Mouse (Mus musculus): ENCODE measurements around the gene Ube2a.
A peak's percentile ranks its signal among the peaks of the same experiment; 100 is the strongest.

The Ube2a gene

DNA sequence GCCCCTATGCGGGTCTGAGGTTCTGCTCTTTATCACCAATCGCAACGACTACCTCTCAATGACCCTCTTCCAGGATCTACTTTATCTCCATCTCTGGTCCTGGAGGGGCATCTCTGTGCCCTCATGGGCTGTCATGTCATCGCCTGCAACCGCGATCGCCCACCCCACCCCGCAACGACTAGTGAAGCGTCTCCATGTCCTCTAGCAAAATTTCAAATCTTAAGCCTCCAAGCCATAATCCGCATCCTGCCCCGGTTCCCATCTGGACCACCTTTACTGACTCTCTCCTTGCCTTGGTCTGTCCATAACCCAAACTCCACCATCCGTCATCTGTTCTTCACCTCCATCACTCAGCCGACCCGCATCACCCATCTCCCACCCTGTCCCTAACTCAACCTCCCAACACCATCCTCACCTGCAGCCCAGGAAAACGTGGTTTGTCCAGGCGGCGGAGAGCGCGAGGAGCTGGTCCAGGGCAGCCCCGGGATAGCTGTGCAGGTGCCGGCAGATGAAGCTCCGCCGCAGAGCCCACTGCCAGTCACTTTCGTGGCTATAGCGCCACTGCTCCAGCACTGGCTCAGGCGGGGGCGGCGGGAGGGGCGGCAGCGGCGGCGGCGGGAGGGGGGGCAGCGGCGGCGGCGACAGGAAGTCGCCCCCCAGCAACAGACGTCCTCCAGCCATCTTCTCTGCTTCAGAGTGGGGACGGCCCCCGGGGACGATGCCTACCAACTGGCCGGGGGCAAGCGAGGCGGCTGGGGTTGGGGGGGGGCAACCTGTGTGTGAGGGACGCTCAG is 28.8 kb downstream of the Ube2a start, which contains the start of gene Nkrf:
Gene Nkrf, minus strand, starts transcription at position 579 of the 794 bp plus-strand sequence.
- DNase-seq, result peak; percentile 44

DNA sequence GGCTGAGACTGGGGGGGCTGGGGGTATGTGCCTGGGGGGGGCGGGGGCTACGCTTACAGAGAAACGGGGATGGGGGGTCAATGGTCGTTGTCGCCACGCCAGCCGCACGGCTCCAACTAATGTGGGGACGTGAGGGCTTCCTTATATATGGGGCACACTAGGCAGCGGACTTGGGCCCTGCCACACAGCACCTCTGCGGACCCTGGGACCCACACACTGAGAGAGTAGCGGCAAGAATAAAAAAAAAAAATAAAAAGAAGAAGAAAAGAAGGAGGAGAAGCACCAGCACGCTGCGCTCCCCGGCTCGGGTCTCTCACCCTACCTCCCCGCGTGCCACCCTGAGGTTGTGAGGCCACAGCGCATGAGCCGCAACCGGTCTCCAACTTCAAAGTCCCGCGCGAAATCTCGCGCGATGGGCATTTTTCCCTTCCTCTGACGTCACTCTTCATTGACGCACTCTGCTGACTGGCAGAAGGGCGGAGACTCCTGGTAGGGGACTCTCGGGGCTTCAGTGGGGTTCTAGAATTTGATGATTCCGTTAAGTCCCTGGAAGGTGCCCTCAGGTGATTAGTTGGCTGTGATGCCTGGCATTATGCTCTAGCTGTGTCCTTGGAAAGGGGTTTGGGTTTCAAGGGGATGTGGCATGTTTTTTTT is 29.5 kb downstream of the Ube2a start:
- peak; percentile 94 for DNase-seq

DNA sequence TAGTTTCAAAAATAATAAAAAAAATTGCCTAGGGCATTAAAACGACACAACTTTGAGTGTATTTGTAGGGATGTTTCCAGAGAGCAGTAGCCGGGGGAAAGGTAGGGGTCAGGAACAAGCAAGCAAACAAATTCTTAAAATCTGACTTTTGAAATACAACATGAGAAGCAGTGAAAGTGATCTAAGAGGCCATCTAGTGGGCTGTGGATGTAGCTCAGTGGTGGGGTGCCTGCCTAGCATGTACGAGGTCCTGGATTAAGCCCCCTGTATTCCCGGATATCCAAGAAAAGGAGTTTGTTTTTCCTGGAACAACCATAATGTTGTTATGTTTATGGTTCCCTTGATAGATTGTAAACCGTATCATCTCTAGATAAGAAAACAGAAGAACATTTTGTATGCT is 32.8 kb downstream of the Ube2a start:
- no peak for DNase-seq

DNA sequence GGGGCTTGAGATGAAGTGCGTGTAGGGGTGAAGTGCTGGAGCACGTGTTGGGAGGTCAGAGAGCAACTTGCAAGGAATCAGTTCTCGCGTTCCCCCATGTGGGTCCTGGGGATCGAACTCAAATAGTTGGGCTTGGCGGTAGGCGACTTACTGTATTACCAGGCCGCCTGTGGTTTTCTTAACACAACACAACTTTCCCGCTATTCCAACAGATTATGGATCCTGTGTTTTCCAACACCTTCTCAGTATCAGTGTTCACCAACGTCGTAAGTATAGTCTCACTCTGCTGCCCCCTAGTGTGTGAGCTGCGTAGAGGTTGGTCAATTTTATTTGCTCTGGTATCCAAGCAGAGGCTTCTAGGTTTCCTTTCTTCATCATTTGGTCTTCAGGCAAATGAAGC is 37.6 kb downstream of the Ube2a start:
- DNase-seq, result peak; percentile 27

DNA sequence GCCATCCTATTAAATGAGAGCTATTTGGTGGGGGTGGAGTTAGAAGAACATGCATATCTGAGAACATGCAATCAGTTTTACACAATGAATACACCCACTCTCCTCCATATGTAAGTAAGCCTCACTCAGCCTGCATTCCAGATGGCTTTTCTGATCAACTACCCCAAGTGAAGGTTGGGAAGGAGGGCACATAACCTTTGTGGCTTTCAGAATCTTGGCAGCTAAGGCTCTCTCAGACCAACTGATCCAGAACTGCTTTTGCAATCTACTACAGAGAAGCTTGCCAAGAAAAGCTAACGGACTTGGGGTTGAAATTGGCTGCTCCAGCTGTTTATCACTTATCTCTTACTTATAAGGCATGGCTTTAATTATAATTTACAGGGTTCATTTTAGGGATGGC is 44.0 kb downstream of the Ube2a start:
- no peak for DNase-seq

DNA sequence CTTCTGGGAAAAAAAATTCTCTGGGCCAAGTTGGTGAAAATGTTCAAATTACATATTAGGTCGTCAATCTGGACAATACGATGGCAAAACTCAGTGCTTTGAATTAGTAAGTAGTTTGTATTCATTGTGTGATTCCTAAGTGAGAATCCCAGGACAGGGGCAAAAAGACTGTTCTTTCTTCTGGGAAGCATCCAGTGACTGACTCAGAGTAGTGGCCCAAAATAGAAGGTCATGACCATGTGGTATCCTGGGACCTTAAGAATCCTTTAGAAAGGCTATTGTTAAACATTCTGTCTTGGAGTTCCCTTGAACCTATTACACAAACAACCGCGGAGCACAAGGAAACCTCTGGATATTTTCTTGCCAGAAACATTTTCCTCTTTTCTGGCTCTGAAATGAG is 47.6 kb downstream of the Ube2a start:
- DNase-seq, result no peak

DNA sequence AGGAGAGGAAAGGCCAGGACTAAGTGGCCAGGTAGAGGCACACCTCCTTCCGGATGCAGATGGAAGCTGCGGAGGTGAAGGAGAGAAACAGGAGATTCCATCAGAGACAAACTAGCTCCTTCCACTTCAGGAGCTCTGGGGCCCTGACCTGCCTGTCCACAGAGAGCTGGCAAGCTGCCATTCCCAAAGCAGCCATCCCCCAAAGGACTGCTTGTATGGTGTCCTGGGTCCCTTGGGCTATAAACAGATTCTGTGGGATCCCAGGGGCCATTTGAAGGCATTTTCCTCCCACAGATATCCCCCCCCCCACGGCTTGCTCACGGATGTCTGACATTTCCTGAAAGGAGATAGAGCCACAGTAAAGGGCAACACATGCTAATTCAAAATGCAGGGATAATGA is 55.1 kb downstream of the Ube2a start:
- no peak for DNase-seq

DNA sequence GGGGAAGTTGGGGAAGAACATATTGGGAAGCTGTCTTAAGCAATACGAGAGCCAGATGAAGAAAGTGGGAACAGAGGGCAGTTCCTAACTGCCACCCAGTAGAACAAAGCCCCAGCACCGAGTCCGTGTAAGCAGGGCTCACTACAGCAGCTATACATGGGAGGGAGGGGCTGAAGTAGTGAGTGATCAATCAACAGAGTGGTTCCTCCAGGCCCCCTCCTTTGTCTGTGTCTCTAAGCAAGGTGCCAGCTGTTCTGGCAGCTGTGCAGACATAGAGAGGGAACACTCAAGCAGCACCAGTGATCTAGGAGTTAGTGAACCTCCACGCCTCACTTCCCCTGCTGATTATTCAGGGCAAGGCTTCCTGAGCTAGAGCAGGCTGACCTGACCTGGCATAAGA is 56.0 kb downstream of the Ube2a start:
- no peak for DNase-seq

DNA sequence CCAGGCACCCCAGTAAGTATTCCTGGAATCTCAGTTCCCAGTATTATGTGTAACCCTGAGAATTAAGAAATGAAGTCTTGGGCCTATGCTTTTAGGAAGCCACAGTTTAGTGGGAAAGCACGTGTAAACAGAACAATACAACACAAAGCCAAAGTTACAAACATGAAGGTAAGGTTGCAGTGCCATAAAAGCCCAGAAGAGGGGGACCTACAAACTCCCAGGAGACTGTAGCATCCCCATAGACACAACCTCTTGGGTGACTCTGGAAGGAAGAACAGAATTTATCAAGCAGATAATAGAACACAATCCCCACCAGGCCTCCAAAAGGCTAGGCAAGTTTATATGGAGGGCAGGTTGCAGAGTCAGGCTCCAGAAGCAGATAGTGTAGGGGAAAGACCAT is 56.9 kb downstream of the Ube2a start:
- no peak for DNase-seq

All from cerebellum, adult 9-11 months (tissue).